Mouse (Mus musculus) midbrain, embryonic 12.5 days (tissue): ENCODE results near the gene Gapdhs. TPM values are rescaled to one million over a fixed set of nuclear protein-coding genes. Genes with fewer than 3 reads are reported as not detected.
"Not testable (repeated sequence)": the region's sequence is repeated elsewhere in the genome, so short reads cannot be mapped to it uniquely, and the experiment has no call there.

Source experiments
- ATAC-seq: fragments of 200-750 bp; cut with Nextera tagmentation; 2 replicates; pipeline ENCODE4 v1.8.0; 2017; ENCODE audit warnings: low read depth, moderate TSS enrichment, moderate library complexity; ENCODE audit not compliant: low FRiP score
- H3K27ac ChIP-seq: fragments of 300-500 bp; sonication (generic); replicated peaks from 2 replicates; pipeline ENCODE4 v1.5.1; 2016; ENCODE audit warnings: mild to moderate bottlenecking
- H3K27me3 ChIP-seq: fragments of 300-500 bp; sonication (generic); 2 replicates; pipeline ENCODE4 v1.6.1; 2016; ENCODE audit warnings: mild to moderate bottlenecking
- H3K36me3 ChIP-seq: fragments of 300-500 bp; sonication (generic); 2 replicates; pipeline ENCODE4 v1.6.1; 2016
- H3K4me1 ChIP-seq: fragments of 300-500 bp; sonication (generic); 2 replicates; pipeline ENCODE4 v1.6.1; 2016
- H3K4me2 ChIP-seq: fragments of 300-500 bp; sonication (generic); replicated peaks from 2 replicates; pipeline ENCODE4 v1.6.1; 2016; ENCODE audit warnings: mild to moderate bottlenecking, moderate library complexity
- H3K4me3 ChIP-seq: fragments of 300-500 bp; sonication (generic); 2 replicates; pipeline ENCODE4 v1.5.1; 2016; ENCODE audit warnings: mild to moderate bottlenecking
- H3K9ac ChIP-seq: fragments of 300-500 bp; sonication (generic); replicated peaks from 2 replicates; pipeline ENCODE4 v1.6.1; 2016; ENCODE audit warnings: mild to moderate bottlenecking, moderate library complexity
- H3K9me3 ChIP-seq: fragments of 300-500 bp; sonication (generic); 2 replicates; pipeline ENCODE4 v1.6.1; 2016; ENCODE audit warnings: mild to moderate bottlenecking
- WGBS: fragments of 180-500 bp; shearing (Covaris S2); methylation state at CpG from one replicate; pipeline ENCODE4 v1.1.7; 2016; 5-methylcytosine and 5-hydroxymethylcytosine counted together
- polyA plus RNA-seq: library from polyadenylated mRNA; unstranded; fragments of >200 nt; fragmentation: Nextera tagmentation; extraction: Ambion mirVana; gene quantifications from 2 replicates; pipeline ENCODE4 v1.2.1, GENCODE M21; 2016

Gene Gapdhs
- polyA plus RNA-seq = 0.65 and 1.6 TPM in 2 replicates

DNA sequence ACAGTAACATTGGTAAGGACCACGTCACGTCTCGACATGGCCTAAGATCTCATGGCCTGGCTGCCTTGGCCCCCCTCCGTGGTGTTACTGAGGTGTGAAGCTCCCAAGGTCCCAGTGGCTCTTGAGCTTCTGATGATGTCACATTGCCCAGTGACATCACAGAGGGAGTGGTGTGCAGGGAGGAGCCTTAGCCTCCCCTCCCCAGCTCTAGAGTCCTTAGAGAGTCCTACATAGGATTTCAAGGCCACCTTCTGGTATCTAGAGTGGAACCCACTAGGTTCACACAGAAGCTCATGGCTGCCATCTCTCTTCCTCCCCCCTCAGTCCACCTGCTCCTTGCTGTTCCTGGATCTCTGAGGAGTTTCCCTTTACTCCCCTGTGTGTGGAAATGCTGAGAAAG, at the start of gene Gapdhs:
TSS of gene Gapdhs (minus strand) at position 65 of the 400 bp plus-strand sequence.
- not testable (repeated sequence) for H3K27me3 ChIP-seq, H3K36me3 ChIP-seq, H3K27ac ChIP-seq, H3K4me1 ChIP-seq, H3K9me3 ChIP-seq, H3K4me2 ChIP-seq, H3K9ac ChIP-seq, ATAC-seq, H3K4me3 ChIP-seq
- 86% methylated on average over 1 of the region's 4 CpGs for WGBS

DNA sequence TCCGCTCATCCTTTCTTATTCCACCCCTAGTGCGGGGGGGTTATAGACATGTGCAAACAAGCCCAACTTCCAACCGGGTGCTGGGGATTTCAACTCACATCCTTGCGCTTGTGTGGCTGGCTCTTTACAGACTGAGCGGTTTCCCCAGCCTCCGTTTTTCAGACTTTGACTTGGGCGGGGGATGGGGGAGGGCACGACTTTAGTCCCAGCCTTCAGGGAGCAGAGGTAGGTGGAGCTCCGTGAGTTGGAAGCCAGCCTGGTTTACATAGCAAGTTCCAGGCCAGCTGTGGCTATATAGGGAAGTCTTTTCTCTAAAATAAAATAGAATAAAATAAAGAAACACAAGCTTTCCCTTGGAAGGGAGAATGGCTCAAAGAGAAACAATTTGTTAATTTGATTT, 48.4 kb upstream of the Gapdhs start:
- Histone ChIP-seq H3K36me3 (no peaks in the 10 kb centered on the region), H3K27me3 (no peaks in the 10 kb centered on the region), H3K9me3 (no peaks in the 10 kb centered on the region), H3K4me1 (no peaks in the 10 kb centered on the region), H3K4me2 (no peak overlapping the region), H3K27ac (no peak overlapping the region), H3K9ac (no peak overlapping the region), H3K4me3 (no peak overlapping the region)
- ATAC-seq = no peak
- 27% methylated on average over 9 of the region's 9 CpGs for WGBS

- ATAC-seq = no peak
- 74% methylated on average over 10 of the region's 10 CpGs for WGBS
- H3K4me1 ChIP-seq = 0 out of 2 replicates have a peak, but pooled peaks cover 12% of the 10 kb centered on the region
Observed at GRCm38 (mm10) chr7:30790141-30790540, 46.7 kb upstream of the Gapdhs start.

GRCm38 (mm10) chr7:30787377-30788022, 44.0 kb upstream of the Gapdhs start, which contains the start of gene Krtdap:
Gene Krtdap (plus strand): TSS chr7:30787896.
- no peak within 1 kb of the TSS for H3K4me3 ChIP-seq
- H3K36me3 ChIP-seq = no peaks in the 10 kb centered on the region
- H3K4me2 ChIP-seq = no peak within 1 kb of the TSS
- H3K4me1 ChIP-seq = 0 out of 2 replicates have a peak, but pooled peaks cover 12% of the 10 kb centered on the region
- no peaks in the 10 kb centered on the region for H3K9me3 ChIP-seq
- ATAC-seq = no peak
- 47% methylated on average over 15 of the region's 15 CpGs for WGBS
- no peaks in the 10 kb centered on the region for H3K27me3 ChIP-seq
- H3K9ac ChIP-seq = no peak within 1 kb of the TSS
- no peak within 1 kb of the TSS for H3K27ac ChIP-seq

More at GRCm38 (mm10) chr7:30790141-30790540, 46.7 kb upstream of the Gapdhs start:
- H3K4me3 ChIP-seq = no peak overlapping the region
- H3K4me2 ChIP-seq = no peak overlapping the region
- no peak overlapping the region for H3K27ac ChIP-seq
- no peaks in the 10 kb centered on the region for H3K36me3 ChIP-seq
- H3K27me3 ChIP-seq = no peaks in the 10 kb centered on the region
- H3K9me3 ChIP-seq = no peaks in the 10 kb centered on the region
- H3K9ac ChIP-seq = no peak overlapping the region

DNA sequence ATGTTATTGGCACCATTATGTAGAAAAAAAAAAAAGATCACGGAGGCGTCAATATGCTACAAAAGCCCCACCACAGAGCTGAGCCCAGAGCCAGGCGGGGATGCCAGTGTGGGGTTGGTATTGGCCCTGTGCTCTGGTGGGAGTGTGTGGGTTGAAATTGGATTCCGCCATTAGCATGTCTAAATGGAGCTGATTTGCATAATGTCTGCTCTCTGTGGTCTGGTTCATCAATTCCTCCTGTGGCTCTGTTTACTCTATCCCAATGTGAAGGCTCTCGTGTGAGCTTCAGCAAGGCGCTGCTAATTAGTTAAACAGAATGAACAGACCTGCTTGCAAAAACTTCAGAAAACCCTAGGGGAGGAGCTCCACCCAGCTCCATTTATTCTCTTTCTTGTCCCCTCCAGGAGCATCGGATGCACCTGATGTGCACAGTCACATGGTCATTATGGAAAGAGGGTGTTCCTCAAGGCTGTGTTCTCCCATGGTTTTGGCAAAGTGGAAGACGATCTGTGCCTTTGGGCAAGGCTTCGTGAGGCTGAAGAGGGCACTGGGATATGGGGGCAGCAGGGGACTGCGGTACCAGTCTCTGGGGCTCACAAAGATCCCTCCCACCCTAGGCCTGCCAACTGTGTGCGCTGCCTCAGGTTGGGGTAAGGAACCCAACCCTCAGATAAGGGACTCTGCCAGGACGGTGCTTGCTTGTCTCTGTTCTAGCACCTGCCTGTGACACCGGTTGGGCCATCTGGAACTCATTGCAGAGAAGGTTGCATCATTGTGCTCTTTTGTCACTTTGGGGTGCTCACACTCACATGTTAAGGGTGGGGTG, 42.5 kb upstream of the Gapdhs start:
- H3K9ac ChIP-seq = no peak overlapping the region
- no peak overlapping the region for H3K4me3 ChIP-seq
- no peaks in the 10 kb centered on the region for H3K27me3 ChIP-seq
- 0 out of 2 replicates have a peak, but pooled peaks cover 12% of the 10 kb centered on the region for H3K4me1 ChIP-seq
- no peaks in the 10 kb centered on the region for H3K9me3 ChIP-seq
- peak; percentile 52; the same call in 1 of the 2 replicates for ATAC-seq
- 70% methylated on average over 13 of the region's 13 CpGs for WGBS
- no peak overlapping the region for H3K27ac ChIP-seq
- no peaks in the 10 kb centered on the region for H3K36me3 ChIP-seq
- H3K4me2 ChIP-seq = no peak overlapping the region

DNA sequence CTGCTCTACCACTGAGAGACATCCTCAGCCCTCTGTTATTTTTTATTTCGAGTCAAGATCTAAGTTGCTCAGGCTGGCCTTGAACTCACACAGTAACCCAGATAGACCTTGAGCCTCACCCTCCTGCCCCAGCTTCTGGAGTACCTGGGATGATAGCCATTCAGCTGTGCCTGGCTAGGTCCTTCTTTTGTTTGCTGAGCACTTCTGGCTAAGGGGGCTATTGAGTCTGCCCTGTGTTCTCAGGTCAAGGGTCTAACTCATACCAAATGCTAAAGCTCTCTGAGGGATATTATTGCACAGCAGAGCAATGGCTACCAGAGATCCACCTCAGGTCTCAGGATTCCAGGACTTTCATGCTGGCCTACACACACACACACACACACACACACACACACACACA, 41.7 kb upstream of the Gapdhs start:
- Histone ChIP-seq H3K27ac (no peak overlapping the region), H3K36me3 (no peaks in the 10 kb centered on the region), H3K9ac (no peak overlapping the region), H3K4me3 (no peak overlapping the region), H3K9me3 (no peaks in the 10 kb centered on the region), H3K4me2 (no peak overlapping the region), H3K4me1 (0 out of 2 replicates have a peak, but pooled peaks cover 12% of the 10 kb centered on the region), H3K27me3 (no peaks in the 10 kb centered on the region)
- no peak for ATAC-seq
- 58% methylated on average over 1 of the region's 1 CpGs for WGBS

- Histone ChIP-seq H3K36me3 (no peaks in the 10 kb centered on the region), H3K9ac (no peak overlapping the region), H3K4me3 (no peak overlapping the region), H3K27me3 (no peaks in the 10 kb centered on the region), H3K4me2 (no peak overlapping the region), H3K27ac (no peak overlapping the region), H3K4me1 (0 out of 2 replicates have a peak, but pooled peaks cover 12% of the 10 kb centered on the region), H3K9me3 (no peaks in the 10 kb centered on the region)
- ATAC-seq = no peak
- WGBS = 91% methylated on average over 3 of the region's 3 CpGs
Observed at GRCm38 (mm10) chr7:30782658-30783057, 39.2 kb upstream of the Gapdhs start.

- Histone ChIP-seq H3K9me3 (no peaks in the 10 kb centered on the region), H3K4me2 (no peak overlapping the region), H3K4me3 (no peak overlapping the region), H3K4me1 (0 out of 2 replicates have a peak, but pooled peaks cover 12% of the 10 kb centered on the region), H3K27ac (no peak overlapping the region), H3K9ac (no peak overlapping the region), H3K36me3 (no peaks in the 10 kb centered on the region), H3K27me3 (no peaks in the 10 kb centered on the region)
- 73% methylated on average over 4 of the region's 4 CpGs for WGBS
- ATAC-seq = no peak
Observed at GRCm38 (mm10) chr7:30781792-30782191, 38.3 kb upstream of the Gapdhs start.

DNA sequence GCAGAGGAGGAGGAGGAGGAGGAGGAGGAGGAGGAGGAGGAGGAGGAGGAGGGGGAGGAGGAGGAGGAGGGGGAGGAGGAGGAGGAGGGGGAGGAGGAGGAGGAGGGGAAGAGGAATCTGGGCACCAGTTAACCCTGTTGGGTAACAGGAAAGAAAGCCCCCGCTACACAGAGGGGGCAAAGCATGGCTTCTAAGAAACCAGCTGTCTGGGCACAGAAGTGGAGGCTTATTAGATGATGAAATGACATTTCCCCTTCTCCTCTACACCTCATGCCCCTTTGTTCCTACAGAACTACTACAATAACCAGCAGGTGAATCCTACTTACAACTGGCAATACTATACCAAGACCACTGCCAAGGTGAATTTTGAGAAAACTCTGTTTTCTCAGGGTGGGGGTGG, 34.4 kb upstream of the Gapdhs start:
- H3K9me3 ChIP-seq = 0 out of 2 replicates have a peak, but pooled peaks cover under 1% of the 10 kb centered on the region
- H3K9ac ChIP-seq = no peak overlapping the region
- 80% methylated on average over 1 of the region's 1 CpGs for WGBS
- no peak overlapping the region for H3K4me3 ChIP-seq
- no peaks in the 10 kb centered on the region for H3K36me3 ChIP-seq
- no peak overlapping the region for H3K4me2 ChIP-seq
- no peaks in the 10 kb centered on the region for H3K4me1 ChIP-seq
- H3K27me3 ChIP-seq = no peaks in the 10 kb centered on the region
- ATAC-seq = no peak
- no peak overlapping the region for H3K27ac ChIP-seq

DNA sequence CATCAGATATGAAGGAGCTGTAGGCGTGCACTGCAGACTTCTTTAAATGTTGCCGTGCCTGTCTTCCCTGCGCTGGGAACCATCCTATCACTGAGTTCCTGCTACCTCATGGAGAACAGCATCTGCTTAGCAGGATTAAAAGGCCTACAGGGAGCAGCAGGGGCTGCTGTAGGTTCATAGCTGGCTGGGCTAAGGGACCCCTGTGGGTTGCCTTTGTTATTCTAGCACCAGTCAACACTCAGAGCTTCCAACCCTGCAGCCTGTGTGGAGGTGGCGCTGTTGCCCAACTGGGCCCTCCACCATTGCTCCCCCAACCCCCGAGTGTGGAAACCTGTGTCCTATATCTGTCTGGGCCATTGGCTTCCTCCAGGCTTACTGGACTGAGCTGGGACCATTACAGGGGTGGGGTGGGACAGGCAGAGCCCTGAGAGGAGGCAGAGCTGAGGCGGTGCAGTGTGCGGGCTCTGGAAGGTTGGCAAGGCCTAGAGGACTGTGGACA, 33.6 kb upstream of the Gapdhs start:
- H3K9me3 ChIP-seq = 0 out of 2 replicates have a peak, but pooled peaks cover 2% of the 10 kb centered on the region
- no peaks in the 10 kb centered on the region for H3K36me3 ChIP-seq
- H3K9ac ChIP-seq = no peak overlapping the region
- ATAC-seq = no peak
- no peak overlapping the region for H3K27ac ChIP-seq
- H3K27me3 ChIP-seq = no peaks in the 10 kb centered on the region
- WGBS = 43% methylated on average over 7 of the region's 7 CpGs
- no peak overlapping the region for H3K4me3 ChIP-seq
- H3K4me2 ChIP-seq = no peak overlapping the region
- no peaks in the 10 kb centered on the region for H3K4me1 ChIP-seq

DNA sequence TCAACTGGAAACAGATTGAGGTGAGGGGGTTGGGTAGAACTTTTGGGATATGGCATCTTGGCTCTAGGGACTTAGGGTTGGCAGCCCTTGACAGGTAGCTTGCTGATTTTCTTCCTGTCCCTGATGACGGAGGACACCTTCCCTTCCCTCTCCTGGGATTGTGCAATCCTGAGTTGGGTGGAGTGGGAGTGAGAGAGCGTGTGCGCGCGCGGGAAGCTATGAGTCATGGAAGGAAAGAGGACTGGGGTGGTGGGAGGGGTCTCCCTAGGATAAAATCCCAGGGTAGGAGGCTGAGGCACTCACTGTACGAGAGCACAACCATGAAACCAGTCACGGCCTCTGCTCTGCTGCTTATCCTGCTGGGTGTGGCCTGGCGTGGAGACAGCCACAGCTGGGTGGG, 32.6 kb upstream of the Gapdhs start:
- H3K27me3 ChIP-seq = no peaks in the 10 kb centered on the region
- 0 out of 2 replicates have a peak, but pooled peaks cover 2% of the 10 kb centered on the region for H3K9me3 ChIP-seq
- 92% methylated on average over 9 of the region's 9 CpGs for WGBS
- H3K4me3 ChIP-seq = no peak overlapping the region
- H3K4me1 ChIP-seq = no peaks in the 10 kb centered on the region
- H3K27ac ChIP-seq = no peak overlapping the region
- no peak for ATAC-seq
- no peak overlapping the region for H3K4me2 ChIP-seq
- H3K9ac ChIP-seq = no peak overlapping the region
- H3K36me3 ChIP-seq = no peaks in the 10 kb centered on the region

DNA sequence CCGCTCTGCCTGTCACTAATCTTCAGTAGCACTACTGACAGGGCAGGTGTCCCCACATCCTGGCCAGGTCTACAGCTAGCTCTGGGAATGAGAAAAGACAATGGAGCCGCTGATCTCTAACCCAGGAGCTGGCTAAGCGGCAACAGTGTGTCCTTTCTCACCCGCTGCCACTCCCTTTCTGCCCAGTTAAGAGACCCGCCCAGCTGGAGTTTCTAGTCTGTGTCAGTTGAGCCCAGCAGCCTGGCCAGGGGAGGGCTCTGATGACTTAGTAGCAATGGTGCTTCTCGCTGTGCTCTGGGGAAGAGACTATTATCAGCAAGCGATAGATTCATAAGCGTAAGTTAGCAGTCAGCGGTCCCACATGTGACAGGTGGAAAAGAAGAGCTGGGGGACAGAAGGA, 25.8 kb upstream of the Gapdhs start:
- Histone ChIP-seq H3K4me3 (no peak overlapping the region), H3K36me3 (no peaks in the 10 kb centered on the region), H3K9me3 (0 out of 2 replicates have a peak, but pooled peaks cover 2% of the 10 kb centered on the region), H3K27ac (no peak overlapping the region), H3K9ac (no peak overlapping the region), H3K27me3 (0 out of 2 replicates have a peak, but pooled peaks cover 8% of the 10 kb centered on the region), H3K4me2 (no peak overlapping the region), H3K4me1 (peaks cover 3% of the 10 kb centered on the region; the same call in 1 of the 2 replicates)
- ATAC-seq = no peak
- WGBS = 30% methylated on average over 9 of the region's 9 CpGs
